Mouse (Mus musculus): ENCODE data around the gene Wdr17.

- no peak for TF ChIP-seq CTCF (IDR thresholded peaks at IDR 0.05; ENCODE audit: control insufficient read depth, insufficient read depth, insufficient replicate concordance, low read depth, low read length)
- no peak for TF ChIP-seq POLR2A (IDR thresholded peaks at IDR 0.05; ENCODE audit: control insufficient read depth, low read depth, low read length)
These were observed 107.5 kb downstream of the Wdr17 start for GRCm38 (mm10) chr8:54779317-54780133.

Measured in testis, adult 2 months (tissue).